Mouse (Mus musculus) hindbrain, embryonic 14.5 days (tissue): ENCODE measurements around the gene Gtf2f1. TPM values are rescaled to one million over a fixed set of nuclear protein-coding genes. Genes with fewer than 3 reads are reported as not detected.
"Not testable (repeated sequence)": the region's sequence is repeated elsewhere in the genome, so short reads cannot be mapped to it uniquely, and the experiment has no call there.

Source experiments
- ATAC-seq: fragments of 200-750 bp; cut with Nextera tagmentation; 2 replicates; pipeline ENCODE4 v1.8.0; 2017; ENCODE audit warnings: moderate number of reproducible peaks, mild to moderate bottlenecking, moderate TSS enrichment, moderate library complexity; ENCODE audit not compliant: low FRiP score
- DNase-seq: peaks from one replicate; pipeline ENCODE4 v3.0.0-alpha.2; 2015; ENCODE audit warnings: low spot score
- H3K27ac ChIP-seq: fragments of 300-500 bp; sonication (generic); 2 replicates; pipeline ENCODE4 v1.5.1; 2014; ENCODE audit warnings: mild to moderate bottlenecking, moderate library complexity
- H3K27me3 ChIP-seq: fragments of 300-500 bp; sonication (generic); 2 replicates; pipeline ENCODE4 v1.6.1; 2014; ENCODE audit warnings: mild to moderate bottlenecking, low read length, mixed read lengths; ENCODE audit not compliant: control insufficient read depth, insufficient read depth
- H3K36me3 ChIP-seq: fragments of 300-500 bp; sonication (generic); replicated peaks from 2 replicates; pipeline ENCODE4 v1.6.1; 2014; ENCODE audit not compliant: control insufficient read depth, insufficient read depth
- H3K4me1 ChIP-seq: fragments of 300-500 bp; sonication (generic); replicated peaks from 2 replicates; pipeline ENCODE4 v1.6.1; 2014; ENCODE audit warnings: antibody characterized with exemption, low read length, mixed read lengths; ENCODE audit not compliant: control insufficient read depth, insufficient read depth
- H3K4me2 ChIP-seq: fragments of 300-500 bp; sonication (generic); replicated peaks from 2 replicates; pipeline ENCODE4 v1.6.1; 2014; ENCODE audit warnings: mild to moderate bottlenecking, moderate library complexity
- H3K4me3 ChIP-seq: fragments of 300-500 bp; sonication (generic); replicated peaks from 2 replicates; pipeline ENCODE4 v1.5.1; 2014; ENCODE audit warnings: mild to moderate bottlenecking, low read length
- H3K9ac ChIP-seq: fragments of 300-500 bp; sonication (generic); 2 replicates; pipeline ENCODE4 v1.6.1; 2014
- H3K9me3 ChIP-seq: fragments of 300-500 bp; sonication (generic); 2 replicates; pipeline ENCODE4 v1.6.1; 2016; ENCODE audit warnings: low read length; ENCODE audit not compliant: control insufficient read depth
- WGBS: fragments of 180-500 bp; shearing (Covaris S2); extraction: QIAGEN DNeasy Blood & Tissue Kit; methylation state at CpG from one replicate; pipeline ENCODE4 v1.1.7; 2014; 5-methylcytosine and 5-hydroxymethylcytosine counted together
- polyA plus RNA-seq: library from polyadenylated mRNA; unstranded; fragments of >200 nt; fragmentation: Nextera tagmentation; extraction: Ambion mirVana; gene quantifications from 2 replicates; pipeline ENCODE4 v1.2.1, GENCODE M21; 2014

Gtf2f1 gene
- 54.5 and 58.2 TPM in 2 replicates for polyA plus RNA-seq

DNA sequence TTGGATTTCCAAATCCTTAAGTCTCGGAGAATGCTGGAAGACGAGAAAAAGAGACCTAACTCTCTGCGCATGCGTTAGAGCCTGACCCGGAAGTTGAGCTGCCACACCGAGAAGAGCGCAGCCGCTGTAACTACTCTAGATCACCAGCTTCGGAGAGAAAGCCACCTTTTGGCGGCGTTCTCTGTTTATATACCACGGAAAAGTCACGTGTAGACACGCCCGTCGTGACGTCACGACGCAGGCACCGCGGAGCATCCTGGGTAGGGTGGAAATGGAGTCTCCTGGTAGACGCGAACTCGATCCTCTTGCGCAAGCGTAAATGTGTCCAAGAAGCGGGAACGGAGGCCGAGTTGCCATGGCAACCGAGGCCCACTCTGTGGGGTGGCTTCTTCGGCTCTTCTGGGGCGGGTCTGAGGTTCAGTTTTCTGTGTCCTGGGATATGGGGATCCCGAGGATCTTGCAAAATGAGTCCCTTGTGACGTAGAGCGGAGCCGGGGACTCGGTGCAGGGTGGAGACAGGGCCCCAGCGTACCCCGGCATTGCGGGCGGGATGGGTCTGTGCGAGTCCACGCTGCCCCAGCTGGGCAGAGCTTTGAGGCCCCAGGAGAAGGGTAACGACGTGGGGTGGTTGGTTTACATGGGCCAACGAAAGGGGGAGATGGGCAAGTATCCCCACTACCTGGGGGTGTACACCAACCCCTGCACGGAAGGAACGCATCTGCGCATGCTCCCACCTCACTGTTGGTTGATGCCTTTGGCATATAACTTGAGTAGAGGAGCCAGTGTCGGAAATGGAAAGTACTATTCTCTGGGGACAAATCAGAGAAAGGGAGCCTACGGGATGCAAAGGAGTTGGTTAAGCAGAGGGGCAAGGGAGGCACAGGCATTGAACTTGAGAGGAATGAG is at the start of gene Gtf2f1, which contains the start of gene Gm17949:
Gtf2f1 (minus strand) TSS at position 53 of the 906 bp plus-strand sequence.
Gm17949 (plus strand) TSS at position 234 of the 906 bp plus-strand sequence.
- peak within 1 kb of the TSS; percentile 74 for H3K9ac ChIP-seq
- ATAC-seq = peak; percentile 93

DNA sequence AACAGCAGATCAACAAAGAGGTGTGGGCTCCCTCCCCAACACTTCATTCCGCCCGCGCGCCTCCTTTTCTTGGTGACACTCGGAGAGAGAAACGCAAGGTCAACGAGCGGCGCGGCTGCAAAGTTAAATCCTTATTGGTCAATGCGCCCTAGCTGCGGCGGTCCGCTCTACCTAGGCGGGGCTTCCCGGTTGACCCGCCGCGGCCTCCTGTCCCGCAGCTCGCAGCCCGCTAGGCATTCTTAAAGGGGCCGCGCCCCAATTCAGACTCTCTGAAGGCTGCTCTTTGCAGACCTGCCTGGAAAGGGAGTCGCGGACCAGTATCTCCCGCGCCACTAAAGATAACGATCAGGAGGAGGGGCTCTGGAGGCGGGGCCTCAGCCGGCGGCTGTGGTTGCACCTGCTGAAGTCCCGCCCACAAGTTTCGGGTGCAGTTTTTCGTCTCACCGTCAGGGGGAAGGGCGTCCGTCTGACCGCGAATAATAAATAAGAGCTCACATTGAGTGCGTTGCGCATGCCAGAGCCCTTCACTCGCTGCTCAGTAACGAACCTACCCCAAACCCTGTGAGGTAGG is 49.2 kb upstream of the Gtf2f1 start:
- peak overlapping the region; percentile 83 for H3K27ac ChIP-seq
- no peaks in the 10 kb centered on the region for H3K9me3 ChIP-seq
- peak overlapping the region; percentile 74 for H3K4me2 ChIP-seq
- peak; percentile 98 for DNase-seq
- peaks cover 14% of the 10 kb centered on the region for H3K36me3 ChIP-seq
- peaks cover 36% of the 10 kb centered on the region for H3K27me3 ChIP-seq
- H3K4me3 ChIP-seq = peak overlapping the region; percentile 87
- peak overlapping the region; percentile 80 for H3K9ac ChIP-seq
- under 1% methylated on average over 44 of the region's 44 CpGs for WGBS
- peak; percentile 90 for ATAC-seq
- H3K4me1 ChIP-seq = peaks cover 18% of the 10 kb centered on the region

More for the DNA sequence above, at the start of gene Gtf2f1, which contains the start of gene Gm17949:
- H3K4me2 ChIP-seq = peak within 1 kb of the TSS; percentile 87
- H3K36me3 ChIP-seq = peaks cover 31% of the 10 kb centered on the region
- H3K27ac ChIP-seq = peak within 1 kb of the TSS; percentile 94
- peak within 1 kb of the TSS; percentile 82 for H3K4me3 ChIP-seq
- H3K4me1 ChIP-seq = peaks cover 13% of the 10 kb centered on the region
- H3K9me3 ChIP-seq = no peaks in the 10 kb centered on the region
- under 1% methylated on average over 51 of the region's 51 CpGs for WGBS
- H3K27me3 ChIP-seq = no peaks in the 10 kb centered on the region
- peak; percentile 100 for DNase-seq

GRCm38 (mm10) chr17:57059486-57059977 is 48.4 kb upstream of the Gtf2f1 start, which contains the start of gene Slc25a23:
Gene Slc25a23 (minus strand): TSS chr17:57059863.
- peak within 1 kb of the TSS; percentile 80 for H3K9ac ChIP-seq
- H3K4me1 ChIP-seq = peaks cover 18% of the 10 kb centered on the region
- H3K9me3 ChIP-seq = no peaks in the 10 kb centered on the region
- under 1% methylated on average over 36 of the region's 45 CpGs for WGBS
- peak; percentile 78 for ATAC-seq
- H3K4me3 ChIP-seq = peak within 1 kb of the TSS; percentile 87
- peak within 1 kb of the TSS; percentile 74 for H3K4me2 ChIP-seq
- peak; percentile 81 for DNase-seq
- H3K27ac ChIP-seq = peak within 1 kb of the TSS; percentile 83
- H3K27me3 ChIP-seq = peaks cover 32% of the 10 kb centered on the region
- H3K36me3 ChIP-seq = peaks cover 21% of the 10 kb centered on the region

DNA sequence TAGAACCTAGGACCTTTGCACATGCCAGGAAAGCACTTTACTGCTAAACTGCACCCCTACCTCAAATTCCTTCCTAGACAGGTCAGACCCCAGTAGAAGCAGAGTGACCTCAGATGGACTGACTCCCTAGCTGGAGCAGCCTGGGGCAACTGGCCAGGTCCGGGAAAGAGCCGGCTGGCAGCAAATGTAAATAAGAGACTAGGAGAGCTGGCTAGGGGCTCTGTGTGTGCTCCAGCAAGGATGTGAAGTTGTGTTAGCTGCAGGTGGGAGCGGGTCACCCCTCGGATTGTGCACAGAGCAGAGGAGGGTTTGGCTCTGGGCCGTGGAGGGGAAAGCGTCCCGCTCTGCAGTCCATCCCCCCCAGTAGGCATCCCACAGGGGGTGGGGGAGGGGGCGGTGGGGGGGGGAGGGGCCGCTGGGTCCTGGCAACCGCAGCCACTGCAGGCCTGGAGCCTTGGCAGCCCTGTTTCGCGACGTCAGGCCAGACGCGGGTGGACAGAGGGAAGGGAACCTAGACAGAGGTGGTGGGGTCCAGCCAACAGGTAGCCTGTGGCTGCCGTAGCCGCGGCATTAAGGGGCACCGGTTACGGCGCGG is 47.9 kb upstream of the Gtf2f1 start, which contains the start of gene Crb3:
Crb3 (plus strand) TSS at position 215 of the 595 bp plus-strand sequence.
- H3K27ac ChIP-seq = peak within 1 kb of the TSS; percentile 83
- WGBS = 1% methylated on average over 17 of the region's 22 CpGs
- peak; percentile 0 for ATAC-seq

GRCm38 (mm10) chr17:57056246-57056645 is 45.2 kb upstream of the Gtf2f1 start:
- Histone ChIP-seq H3K36me3 (peaks cover 53% of the 10 kb centered on the region), H3K4me2 (no peak overlapping the region), H3K9me3 (no peaks in the 10 kb centered on the region), H3K27me3 (peaks cover 4% of the 10 kb centered on the region; the same call in 1 of the 2 replicates), H3K9ac (no peak overlapping the region), H3K4me1 (peaks cover 15% of the 10 kb centered on the region), H3K4me3 (no peak overlapping the region), H3K27ac (no peak overlapping the region)
- DNase-seq (no peak), ATAC-seq (no peak)
- WGBS = 87% methylated on average over 3 of the region's 3 CpGs

More for the DNA sequence above, 47.9 kb upstream of the Gtf2f1 start, which contains the start of gene Crb3:
- Histone ChIP-seq H3K4me2 (peak within 1 kb of the TSS; percentile 74), H3K27me3 (peaks cover 27% of the 10 kb centered on the region), H3K9ac (peak within 1 kb of the TSS; percentile 80), H3K4me3 (peak within 1 kb of the TSS; percentile 87), H3K36me3 (peaks cover 25% of the 10 kb centered on the region), H3K9me3 (no peaks in the 10 kb centered on the region), H3K4me1 (peaks cover 18% of the 10 kb centered on the region)
- DNase-seq = no peak

- H3K9me3 ChIP-seq, H3K9ac ChIP-seq, H3K27me3 ChIP-seq, H3K4me3 ChIP-seq, H3K4me2 ChIP-seq, ATAC-seq, DNase-seq, H3K27ac ChIP-seq, H3K4me1 ChIP-seq: not testable (repeated sequence)
- WGBS = 82% methylated on average over 3 of the region's 4 CpGs
- H3K36me3 ChIP-seq = peaks cover 87% of the 10 kb centered on the region
These were observed 40.6 kb upstream of the Gtf2f1 start for GRCm38 (mm10) chr17:57051679-57052078.

DNA sequence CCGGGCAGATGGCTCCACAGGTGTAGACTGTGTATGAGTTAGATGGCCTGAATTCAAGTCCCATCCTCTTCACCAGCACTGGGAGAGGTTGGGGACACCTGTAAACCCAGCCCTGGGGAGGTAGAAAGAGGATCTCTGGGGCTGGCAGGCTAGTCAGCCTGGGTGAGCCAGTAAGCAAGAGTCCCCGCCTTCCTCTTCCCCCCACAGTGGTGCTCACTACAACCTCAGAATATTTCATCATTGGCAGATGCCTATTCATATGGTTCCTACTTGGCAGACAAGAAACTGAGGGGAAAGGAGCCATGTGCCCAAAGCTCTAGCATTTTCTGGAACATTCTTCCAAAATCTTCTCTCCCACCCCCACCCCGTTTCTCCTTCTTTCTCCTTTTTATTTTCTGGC is 37.7 kb upstream of the Gtf2f1 start:
- no peaks in the 10 kb centered on the region for H3K4me1 ChIP-seq
- no peak overlapping the region for H3K27ac ChIP-seq
- no peak for DNase-seq
- ATAC-seq = no peak
- H3K4me2 ChIP-seq = no peak overlapping the region
- no peak overlapping the region for H3K9ac ChIP-seq
- 97% methylated on average over 3 of the region's 3 CpGs for WGBS
- H3K27me3 ChIP-seq = no peaks in the 10 kb centered on the region
- H3K9me3 ChIP-seq = no peaks in the 10 kb centered on the region
- H3K4me3 ChIP-seq = no peak overlapping the region
- H3K36me3 ChIP-seq = peaks cover 75% of the 10 kb centered on the region

GRCm38 (mm10) chr17:57047406-57047805 is 36.3 kb upstream of the Gtf2f1 start:
- 27% methylated on average over 5 of the region's 5 CpGs for WGBS
- Histone ChIP-seq H3K9ac (no peak overlapping the region), H3K4me2 (no peak overlapping the region), H3K4me3 (no peak overlapping the region), H3K36me3 (peaks cover 61% of the 10 kb centered on the region), H3K9me3 (no peaks in the 10 kb centered on the region), H3K4me1 (no peaks in the 10 kb centered on the region), H3K27ac (no peak overlapping the region), H3K27me3 (no peaks in the 10 kb centered on the region)
- ATAC-seq (no peak), DNase-seq (no peak)
